Mouse (Mus musculus) ES-E14 (cell line): ENCODE data around the gene Ablim1. TPM values are rescaled to one million over a fixed set of nuclear protein-coding genes. Genes with fewer than 3 reads are reported as not detected.

ENCODE experiments used
- DNase-seq: peaks from one replicate; pipeline ENCODE4 v3.0.0-alpha.2; 2013; ENCODE audit warnings: low read depth, low spot score
- H3K27ac ChIP-seq: 2 replicates; pipeline ENCODE4 v1.5.1; 2012; ENCODE audit warnings: low read depth, mild to moderate bottlenecking, low read length, moderate library complexity, mixed read lengths; ENCODE audit not compliant: poor library complexity, insufficient read depth, severe bottlenecking
- H3K36me3 ChIP-seq: 2 replicates; pipeline ENCODE4 v1.6.1; 2012; ENCODE audit warnings: mild to moderate bottlenecking, low read length, moderate library complexity, mixed read lengths; ENCODE audit not compliant: control insufficient read depth, poor library complexity, insufficient read depth, severe bottlenecking
- H3K4me1 ChIP-seq, 2 experiments: fragments of 150-350 bp in 1 of 2; sonication (generic) in 1 of 2; 2 replicates each; pipeline ENCODE4 v1.6.1; 2012; ENCODE audit warnings: low read length in 2 of 2, mild to moderate bottlenecking in 1 of 2, mixed read lengths in 1 of 2; ENCODE audit not compliant: control insufficient read depth in 2 of 2, insufficient read depth in 2 of 2, poor library complexity in 1 of 2
- H3K4me3 ChIP-seq, 2 experiments: fragments of 150-350 bp in 1 of 2; sonication (generic) in 1 of 2; 2 replicates each; pipeline ENCODE4 v1.5.1; 2012; ENCODE audit warnings: low read length in 2 of 2, low read depth in 1 of 2, mild to moderate bottlenecking in 1 of 2, mixed read lengths in 1 of 2; ENCODE audit not compliant: insufficient read depth in 1 of 2, poor library complexity in 1 of 2, severe bottlenecking in 1 of 2
- H3K9ac ChIP-seq: 2 replicates; pipeline ENCODE4 v1.6.1; 2012; ENCODE audit warnings: low read depth, mild to moderate bottlenecking, low read length, mixed read lengths; ENCODE audit not compliant: poor library complexity, insufficient read depth, severe bottlenecking
- H3K9me3 ChIP-seq: fragments of 150-350 bp; sonication (generic); 2 replicates; pipeline ENCODE4 v1.6.1; 2012; ENCODE audit warnings: low read depth, mild to moderate bottlenecking, low read length; ENCODE audit not compliant: control insufficient read depth, insufficient read depth
- CHD2 ChIP-seq: IDR thresholded peaks from 2 replicates; pipeline ENCODE4 v1.6.1; 2014; ENCODE audit warnings: mild to moderate bottlenecking, low read depth, low read length, inconsistent platforms
- HCFC1 ChIP-seq: IDR thresholded peaks from 2 replicates; pipeline ENCODE4 v1.6.1; 2012; ENCODE audit warnings: low read length, inconsistent platforms, borderline replicate concordance; ENCODE audit not compliant: insufficient read depth
- MAFK ChIP-seq: IDR thresholded peaks from 2 replicates; pipeline ENCODE4 v1.6.1; 2014; ENCODE audit warnings: mild to moderate bottlenecking, low read depth, low read length, inconsistent platforms; ENCODE audit not compliant: insufficient read depth
- ZC3H11A ChIP-seq: IDR thresholded peaks from 2 replicates; pipeline ENCODE4 v1.6.1; 2012; ENCODE audit warnings: low read depth, mild to moderate bottlenecking, inconsistent platforms, low read length, borderline replicate concordance
- ZNF384 ChIP-seq: IDR thresholded peaks from 2 replicates; pipeline ENCODE4 v1.6.1; 2012; ENCODE audit warnings: low read depth, low read length, inconsistent platforms
- in situ Hi-C, 2 experiments: fragments of 600-800 bp; cut with MboI; formaldehyde crosslinking; loops; one replicate each; pipeline ENCODE4 v1.15.1; 2025; ENCODE audit warnings: low sequenced_read_pairs in 2 of 2, inconsistent platforms in 1 of 2; ENCODE audit not compliant: unreplicated experiment in 2 of 2
- total RNA-seq: library from RNA; depleted of rRNA; stranded (reverse); fragments of 300-350 nt; gene quantifications from 2 replicates; pipeline ENCODE4 v1.2.3, GENCODE M21; 2012

Ablim1 gene
- total RNA-seq, 1 experiment = 5.4 TPM

GRCm38 (mm10) chr19:57169485-57169884 is 145.2 kb downstream of the Ablim1 start:
- no peak overlapping the region for H3K27ac ChIP-seq
- DNase-seq = no peak
- TF ChIP-seq MAFK (no peak), ZC3H11A (no peak), HCFC1 (no peak), CHD2 (no peak), ZNF384 (no peak)
- no peaks in the 10 kb centered on the region for H3K9me3 ChIP-seq
- no peak overlapping the region for H3K9ac ChIP-seq
- peaks cover 0 to 2% of the 10 kb centered on the region in 2 experiments; a peak in 1 of 4 replicates for H3K4me1 ChIP-seq
- H3K4me3 ChIP-seq = no peak overlapping the region
- H3K36me3 ChIP-seq = no peaks in the 10 kb centered on the region
- in situ Hi-C loops = loop anchor here (25.0 kb wide), 1 partner anchor 468 kb away; no protein-coding TSS in a partner anchor

- H3K9me3 ChIP-seq = no peaks in the 10 kb centered on the region
- H3K4me1 ChIP-seq = no peaks in the 10 kb centered on the region
- H3K9ac ChIP-seq = no peak overlapping the region
- TF ChIP-seq HCFC1 (no peak), CHD2 (no peak), ZNF384 (no peak), ZC3H11A (no peak), MAFK (no peak)
- no peaks in the 10 kb centered on the region for H3K36me3 ChIP-seq
- H3K27ac ChIP-seq = no peak overlapping the region
- in situ Hi-C loops = loop anchor here (25.0 kb wide), 1 partner anchor 470 kb away; no protein-coding TSS in a partner anchor
- H3K4me3 ChIP-seq = no peak overlapping the region
- DNase-seq = no peak
These were observed 147.0 kb downstream of the Ablim1 start for GRCm38 (mm10) chr19:57167721-57168120.

DNA sequence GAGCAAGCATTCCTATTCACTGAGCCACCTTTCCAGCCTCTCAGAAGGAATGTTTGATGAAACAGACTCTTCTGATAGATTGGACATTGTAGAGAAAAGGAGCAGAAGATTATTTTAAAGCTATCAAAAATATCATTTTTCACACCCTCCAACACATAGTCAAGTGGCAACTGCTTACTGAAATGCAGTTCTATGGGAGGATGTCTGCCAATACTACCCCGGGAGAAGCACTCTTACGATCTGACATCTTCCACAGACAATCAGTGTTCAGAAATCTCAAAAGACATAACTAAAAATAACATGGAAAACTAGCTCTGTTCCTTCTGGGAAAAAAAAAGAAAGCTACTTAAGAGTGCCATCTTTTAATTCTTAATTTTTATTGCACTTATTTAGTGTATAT is 149.8 kb downstream of the Ablim1 start:
- Histone ChIP-seq H3K9me3 (no peaks in the 10 kb centered on the region), H3K27ac (no peak overlapping the region), H3K4me3 (no peak overlapping the region), H3K9ac (no peak overlapping the region), H3K36me3 (no peaks in the 10 kb centered on the region), H3K4me1 (no peaks in the 10 kb centered on the region)
- in situ Hi-C loops = loop anchor here (5.0 to 25.0 kb wide), 2 partner anchors 162 to 472 kb away; no protein-coding TSS in a partner anchor
- DNase-seq = no peak
- TF ChIP-seq ZC3H11A (no peak), HCFC1 (no peak), CHD2 (no peak), MAFK (no peak), ZNF384 (no peak)

DNA sequence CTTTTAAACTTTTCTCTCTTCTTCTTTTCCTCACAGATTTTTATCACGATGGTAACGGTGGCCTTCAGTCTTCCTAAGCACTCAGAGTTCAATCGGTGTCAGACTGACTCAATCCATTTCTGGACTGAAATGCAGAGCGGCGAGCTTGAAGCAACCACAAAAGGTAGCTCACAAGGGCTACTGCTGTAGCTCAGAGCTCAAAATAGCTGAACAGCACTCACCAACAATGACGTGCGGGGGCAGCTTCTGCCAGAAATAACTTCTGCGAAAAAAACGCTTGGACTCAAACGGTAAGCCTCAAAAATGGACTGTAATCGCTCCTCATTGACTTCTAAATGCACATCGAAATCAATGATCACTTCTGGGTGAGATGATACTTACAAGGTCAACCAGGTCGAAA is 151.4 kb downstream of the Ablim1 start:
- no peak for TF ChIP-seq HCFC1
- no peak for TF ChIP-seq ZNF384
- no peak for TF ChIP-seq ZC3H11A
- no peak for TF ChIP-seq CHD2
- TF ChIP-seq MAFK = no peak
- in situ Hi-C loops = loop anchor here (5.0 to 25.0 kb wide), 2 partner anchors 164 to 474 kb away; no protein-coding TSS in a partner anchor
- Histone ChIP-seq H3K4me3 (no peak overlapping the region), H3K36me3 (no peaks in the 10 kb centered on the region), H3K9me3 (no peaks in the 10 kb centered on the region), H3K4me1 (no peaks in the 10 kb centered on the region), H3K9ac (no peak overlapping the region), H3K27ac (no peak overlapping the region)
- DNase-seq = no peak
